Mouse (Mus musculus) lung, postnatal 10 days (tissue): ENCODE data around the gene Ccdc73.
A peak's percentile ranks its signal among the peaks of the same experiment; 100 is the strongest.

Source experiments
- DNase-seq: peaks from one replicate; pipeline ENCODE4 v3.0.0; 2021

Ccdc73 gene

DNA sequence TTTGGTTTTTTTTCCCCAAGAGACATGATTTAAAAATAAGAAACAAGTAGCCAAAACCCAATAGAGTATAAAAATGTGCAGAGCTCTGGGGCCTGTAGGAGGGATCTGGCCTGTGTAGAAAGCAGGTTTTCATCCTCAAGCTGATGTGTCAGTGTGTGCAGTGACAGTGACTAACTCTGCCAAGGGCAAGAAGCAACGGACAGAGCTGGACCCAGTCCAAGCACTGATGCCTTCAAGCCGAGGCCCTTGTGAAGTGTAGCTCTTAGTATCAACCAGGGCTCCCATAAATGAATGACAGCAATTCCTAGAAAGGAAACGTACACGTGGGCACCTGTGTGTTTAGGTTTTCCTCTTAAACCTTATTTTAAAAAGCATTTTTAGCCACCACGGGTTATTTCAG, 161.2 kb downstream of the Ccdc73 start:
- DNase-seq: no peak

DNA sequence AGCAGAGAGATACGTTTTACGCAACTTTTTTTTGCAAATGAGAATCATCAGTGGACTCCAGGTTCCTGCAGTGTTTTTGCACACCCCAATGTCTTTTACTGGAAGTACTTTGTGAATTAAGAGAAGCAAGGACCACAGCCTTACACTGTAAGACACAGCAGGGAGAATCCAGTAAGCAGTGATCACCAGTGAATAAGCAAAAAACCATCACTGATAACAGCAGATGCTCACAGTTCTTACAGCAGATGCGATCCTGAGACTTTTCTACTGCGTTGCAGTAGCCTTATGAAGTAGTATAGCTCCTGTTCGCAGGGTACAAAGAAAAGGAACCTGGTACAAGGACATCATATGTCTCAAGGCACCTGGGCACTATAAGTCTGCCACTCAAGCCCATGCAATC, 162.9 kb downstream of the Ccdc73 start:
- no peak for DNase-seq

DNA sequence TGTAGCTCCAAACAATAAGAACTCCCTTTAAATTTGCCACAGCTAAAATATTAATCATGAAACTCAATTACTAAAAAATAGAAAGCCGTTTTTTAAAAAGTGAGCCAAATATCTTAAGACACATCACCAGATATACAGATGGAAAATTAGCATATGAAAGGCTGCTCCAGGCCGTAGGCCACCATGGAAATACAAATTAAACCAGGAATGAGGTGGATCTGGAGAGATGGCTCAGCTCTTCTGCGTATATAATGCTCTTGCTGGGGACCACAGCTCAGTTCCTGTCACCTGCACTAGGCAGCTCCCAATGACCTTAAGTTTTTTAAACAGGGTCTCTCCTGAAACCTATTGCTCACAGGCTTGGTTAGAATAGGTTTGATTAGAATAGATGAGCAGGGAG, 166.5 kb downstream of the Ccdc73 start:
- DNase-seq: no peak

DNA sequence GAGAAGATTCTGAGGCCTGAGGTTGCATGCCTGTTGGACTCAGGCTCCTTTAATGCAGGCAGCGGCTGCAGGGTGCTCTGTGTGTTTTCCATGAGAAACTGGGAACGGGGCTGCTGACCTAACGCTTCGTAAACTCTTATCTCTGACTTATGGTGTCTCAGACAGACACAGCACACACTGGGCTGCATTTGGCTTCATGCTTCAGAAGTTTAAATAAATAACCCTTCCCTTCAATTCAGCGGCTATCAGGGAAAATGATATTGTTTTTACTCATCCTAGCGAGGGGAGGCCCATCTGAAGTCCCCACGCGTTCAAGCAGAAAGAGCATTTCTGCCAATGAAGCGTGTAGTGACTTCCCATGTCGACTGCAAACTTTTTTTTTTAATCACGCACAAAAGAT, 168.4 kb downstream of the Ccdc73 start:
- DNase-seq: no peak

DNA sequence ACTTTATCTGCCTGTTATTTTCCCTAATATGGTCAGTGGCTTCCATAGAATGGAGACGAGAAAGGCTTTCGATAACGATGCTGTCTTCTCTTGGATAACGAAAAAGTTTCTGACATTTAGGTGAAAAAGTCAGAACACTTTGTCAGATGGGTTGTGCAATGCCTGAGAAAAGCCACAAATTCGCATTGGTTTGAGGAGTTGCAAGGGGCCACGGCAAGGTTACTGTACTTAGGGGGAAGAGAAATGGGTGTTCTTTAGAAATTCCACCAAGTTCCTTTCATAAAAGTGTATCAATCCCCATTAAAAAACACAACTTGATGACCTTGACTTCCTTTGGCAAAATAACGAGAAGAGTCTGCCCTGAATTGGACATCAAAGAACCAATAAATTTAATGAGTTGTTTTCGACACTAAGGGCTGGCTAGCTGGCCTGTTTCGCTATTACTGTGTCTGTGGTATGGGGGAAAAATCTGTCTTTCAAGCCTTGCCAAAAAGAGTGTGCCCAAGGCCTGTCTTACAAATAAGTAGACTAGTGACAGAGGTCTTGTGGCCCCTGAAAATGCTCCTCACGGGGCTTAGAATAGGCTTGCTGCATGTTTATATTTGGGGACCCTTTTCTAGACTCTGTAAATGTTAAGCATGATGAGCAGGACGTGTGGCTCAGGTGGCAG, 168.9 kb downstream of the Ccdc73 start:
- no peak for DNase-seq

DNA sequence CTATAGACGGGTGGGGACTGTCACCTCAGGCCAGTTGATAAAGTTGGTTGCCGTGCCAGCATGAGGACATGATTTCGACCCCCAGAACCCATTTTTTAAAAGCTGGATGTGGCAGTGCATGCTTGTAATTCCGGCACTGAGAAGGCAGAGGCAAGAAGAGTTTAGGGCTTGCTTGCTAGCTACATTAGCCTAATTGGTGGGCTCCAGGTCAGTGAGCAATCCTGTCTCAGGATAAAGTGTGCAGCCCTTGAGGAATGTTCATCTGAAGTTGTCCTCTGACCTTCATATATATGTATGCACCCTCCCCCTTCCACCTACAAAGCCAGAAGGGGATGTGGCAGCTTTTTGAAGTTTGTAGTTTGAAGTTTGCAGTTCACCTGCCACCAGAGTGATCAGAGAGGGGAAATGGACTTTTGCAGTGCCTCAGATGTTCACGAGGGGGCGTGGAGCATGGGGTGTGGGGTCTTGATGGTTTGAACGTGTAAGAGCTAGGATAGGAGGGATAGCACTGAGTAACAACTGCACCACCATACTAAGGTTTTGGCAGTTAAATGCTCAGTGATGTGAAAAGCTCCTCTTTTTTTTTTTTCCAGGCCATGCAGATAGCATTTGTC, 170.5 kb downstream of the Ccdc73 start:
- DNase-seq: no peak

DNA sequence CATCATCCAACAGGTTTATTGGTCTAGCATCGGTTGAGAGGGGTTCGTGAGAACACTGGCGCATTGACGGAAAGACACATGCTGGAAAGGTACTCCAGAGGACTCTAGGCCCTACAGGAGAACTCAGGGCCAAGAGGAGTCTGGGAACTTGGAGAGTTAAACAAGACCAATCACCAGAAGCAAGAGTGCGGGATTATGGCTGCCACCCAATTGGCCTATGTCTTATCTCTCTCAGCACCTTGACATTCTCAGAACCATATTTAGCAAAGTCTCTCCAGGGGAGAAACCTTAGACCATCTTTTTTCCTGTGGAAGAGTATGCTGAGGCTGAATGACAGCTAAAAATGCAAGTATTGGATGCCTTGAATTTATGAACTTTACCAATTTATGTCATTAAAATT, 171.3 kb downstream of the Ccdc73 start:
- DNase-seq: no peak

DNA sequence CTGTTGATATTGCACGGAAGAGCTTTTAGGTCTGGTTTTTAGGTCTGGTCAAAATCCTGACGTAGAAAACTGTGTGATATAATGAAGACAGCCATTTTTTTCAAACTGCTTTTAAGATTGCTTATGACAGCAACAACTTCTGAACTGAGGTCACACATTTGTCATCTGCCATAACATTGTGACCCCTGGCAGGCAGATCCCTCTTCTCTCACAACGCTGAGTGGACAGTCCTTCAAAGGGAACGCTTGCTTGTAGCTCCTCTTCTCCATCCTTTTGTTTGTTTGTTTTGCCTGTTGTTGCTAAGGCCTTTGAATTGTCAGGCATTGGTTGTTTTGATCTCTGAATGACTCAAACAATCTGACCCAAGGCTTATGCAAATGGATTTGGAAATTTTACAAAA, 173.3 kb downstream of the Ccdc73 start:
- peak; percentile 6 for DNase-seq

DNA sequence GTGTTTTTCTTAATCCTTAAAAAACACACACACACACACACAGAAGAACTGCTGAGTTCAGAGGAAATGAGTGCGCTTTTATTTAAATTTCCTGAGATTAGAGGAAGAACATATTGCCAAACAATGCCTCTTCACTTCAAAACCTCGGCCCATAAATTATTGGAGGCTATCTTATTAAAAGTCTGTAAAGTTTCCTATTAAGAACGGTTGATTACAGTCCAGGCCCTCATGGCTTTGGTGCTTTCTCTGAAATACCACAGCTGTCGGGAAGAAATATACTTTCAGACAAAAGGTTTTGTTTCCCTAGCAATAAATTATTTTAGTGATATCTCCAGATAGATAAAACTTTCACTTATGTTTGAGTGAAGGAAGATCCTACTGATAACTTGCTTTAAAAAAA, 175.5 kb downstream of the Ccdc73 start:
- DNase-seq: no peak

DNA sequence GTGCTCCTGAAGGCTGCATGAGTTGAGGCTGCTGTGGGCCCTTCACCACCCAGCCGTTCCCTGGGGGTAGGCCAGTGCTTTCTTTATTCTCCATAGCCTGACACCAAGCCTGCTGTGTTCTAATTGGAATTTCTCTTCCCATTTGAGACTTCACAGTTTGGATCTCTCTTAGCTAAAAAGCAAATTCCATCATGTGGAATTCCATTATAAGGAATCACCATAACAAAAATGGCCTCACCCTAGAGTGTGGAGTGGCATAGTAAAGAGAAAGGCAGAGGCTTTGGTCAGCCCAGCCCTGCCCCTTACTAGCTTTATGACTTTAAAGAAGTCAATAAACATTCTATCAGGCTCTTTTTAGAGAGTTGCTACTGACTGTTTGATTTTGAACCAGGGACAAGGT, 180.7 kb downstream of the Ccdc73 start:
- DNase-seq: no peak

DNA sequence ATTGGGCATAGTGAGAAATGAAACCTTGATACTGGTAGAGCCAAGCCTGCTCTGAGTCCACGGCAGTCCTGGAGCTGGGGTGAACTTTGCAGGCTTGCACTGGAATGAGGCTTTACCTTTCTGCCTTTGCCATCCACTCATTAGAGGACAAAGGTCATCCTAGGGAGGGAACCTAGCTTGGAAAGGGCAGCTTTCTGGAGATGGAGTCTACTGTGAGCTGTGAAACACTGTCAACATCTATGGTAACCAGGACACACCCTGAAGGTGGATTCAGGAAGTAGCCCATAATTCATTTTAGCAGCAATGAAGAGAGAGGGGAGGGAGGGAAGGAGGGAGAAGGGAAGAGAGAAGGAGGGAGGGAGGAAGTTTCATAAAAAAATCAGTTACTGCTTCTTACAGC, 187.9 kb downstream of the Ccdc73 start:
- no peak for DNase-seq

DNA sequence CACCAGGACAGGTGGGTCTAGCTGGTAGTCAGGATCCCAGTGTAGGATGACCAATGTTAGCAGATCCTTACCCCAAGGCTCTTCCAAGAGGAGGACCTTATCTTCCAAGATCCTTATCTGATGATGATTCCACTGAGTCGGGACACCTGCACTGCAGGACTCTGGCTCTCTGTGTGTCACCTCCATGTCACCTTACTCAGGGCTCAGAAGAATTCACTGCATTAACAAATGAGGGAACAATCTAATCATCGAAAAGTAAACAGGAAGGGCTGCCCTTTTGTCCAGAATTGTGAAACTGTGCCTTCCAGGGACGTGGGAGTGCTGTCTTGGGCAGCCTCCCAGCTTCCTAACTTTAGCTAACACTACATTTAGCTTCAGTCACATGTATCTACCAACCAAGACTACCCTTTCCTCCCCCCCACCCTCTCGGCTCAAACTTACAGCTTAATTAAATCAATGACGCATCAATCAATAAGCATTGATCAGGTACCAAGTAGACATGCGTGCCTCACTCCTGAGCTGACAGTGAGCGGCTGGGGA, 191.0 kb downstream of the Ccdc73 start:
- DNase-seq: peak; percentile 8

DNA sequence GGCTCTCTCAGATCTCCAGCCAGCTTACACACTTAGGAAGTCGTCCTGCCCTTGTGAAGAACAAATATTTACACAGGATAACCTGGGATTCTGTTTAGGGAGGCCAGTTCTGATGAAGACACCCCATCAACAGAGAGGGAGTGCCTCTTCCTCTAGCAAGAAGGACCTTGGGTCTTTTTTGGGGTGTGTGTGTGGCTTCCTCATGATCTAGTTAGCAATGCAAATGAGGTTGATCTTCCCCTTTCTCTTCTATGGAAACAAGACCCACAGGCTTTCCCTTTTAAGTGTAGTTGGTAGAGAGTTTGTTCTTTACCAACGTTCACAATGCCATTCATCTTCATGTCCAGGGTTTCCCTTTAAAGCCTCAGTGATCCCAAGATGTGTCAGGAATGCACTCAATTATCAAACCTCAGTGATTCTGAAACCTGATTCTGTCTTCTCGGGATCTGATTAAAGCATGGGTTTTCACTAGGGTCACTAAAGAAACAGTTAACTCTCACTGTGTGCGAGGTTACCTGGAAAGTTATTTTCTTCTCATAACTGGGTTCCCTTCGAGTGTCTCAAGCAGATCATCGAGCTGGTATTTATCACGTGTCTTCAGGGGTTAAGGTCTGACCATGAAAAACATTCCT, 195.3 kb downstream of the Ccdc73 start:
- DNase-seq: no peak
